Mouse (Mus musculus) forebrain, embryonic 11.5 days (tissue): ENCODE measurements at regions not wholly inside any gene's neighbourhood (a gene's known extent, or its start where the extent isn't known, plus 50 kb on each side); places are given as distances from the start of the nearest gene placed in this dataset.

Experiments
- ATAC-seq: fragments of 200-750 bp; cut with Nextera tagmentation; replicated peaks from 2 replicates; pipeline ENCODE4 v1.8.0; 2017; ENCODE audit warnings: moderate TSS enrichment; ENCODE audit not compliant: low FRiP score
- DNase-seq: peaks from one replicate; pipeline ENCODE4 v3.0.0-alpha.2; 2017; ENCODE audit warnings: low spot score
- H3K27ac ChIP-seq: fragments of 300-500 bp; sonication (generic); 2 replicates; pipeline ENCODE4 v1.5.1; 2014; ENCODE audit warnings: low read depth, low read length
- H3K27me3 ChIP-seq: fragments of 300-500 bp; sonication (generic); 2 replicates; pipeline ENCODE4 v1.6.1; 2014; ENCODE audit warnings: mild to moderate bottlenecking, low read length, mixed read lengths; ENCODE audit not compliant: control insufficient read depth, insufficient read depth
- H3K36me3 ChIP-seq: fragments of 300-500 bp; sonication (generic); 2 replicates; pipeline ENCODE4 v1.6.1; 2014; ENCODE audit warnings: mild to moderate bottlenecking, low read length, moderate library complexity, mixed read lengths; ENCODE audit not compliant: control insufficient read depth, insufficient read depth
- H3K4me1 ChIP-seq: fragments of 300-500 bp; sonication (generic); replicated peaks from 2 replicates; pipeline ENCODE4 v1.6.1; 2014; ENCODE audit warnings: low read length, mixed read lengths; ENCODE audit not compliant: control insufficient read depth, insufficient read depth
- H3K4me2 ChIP-seq: fragments of 300-500 bp; sonication (generic); 2 replicates; pipeline ENCODE4 v1.6.1; 2014; ENCODE audit warnings: low read depth, mild to moderate bottlenecking, low read length, moderate library complexity, mixed read lengths; ENCODE audit not compliant: severe bottlenecking
- H3K4me3 ChIP-seq: fragments of 300-500 bp; sonication (generic); 2 replicates; pipeline ENCODE4 v1.5.1; 2014; ENCODE audit warnings: low read depth, low read length
- H3K9ac ChIP-seq: fragments of 300-500 bp; sonication (generic); 2 replicates; pipeline ENCODE4 v1.6.1; 2014; ENCODE audit warnings: low read length
- H3K9me3 ChIP-seq: fragments of 300-500 bp; sonication (generic); 2 replicates; pipeline ENCODE4 v1.6.1; 2016; ENCODE audit warnings: low read length, mixed read lengths; ENCODE audit not compliant: control insufficient read depth
- WGBS: fragments of 180-500 bp; shearing (Covaris S2); extraction: QIAGEN DNeasy Blood & Tissue Kit; methylation state at CpG from one replicate; pipeline ENCODE4 v1.1.7; 2014; 5-methylcytosine and 5-hydroxymethylcytosine counted together

DNA sequence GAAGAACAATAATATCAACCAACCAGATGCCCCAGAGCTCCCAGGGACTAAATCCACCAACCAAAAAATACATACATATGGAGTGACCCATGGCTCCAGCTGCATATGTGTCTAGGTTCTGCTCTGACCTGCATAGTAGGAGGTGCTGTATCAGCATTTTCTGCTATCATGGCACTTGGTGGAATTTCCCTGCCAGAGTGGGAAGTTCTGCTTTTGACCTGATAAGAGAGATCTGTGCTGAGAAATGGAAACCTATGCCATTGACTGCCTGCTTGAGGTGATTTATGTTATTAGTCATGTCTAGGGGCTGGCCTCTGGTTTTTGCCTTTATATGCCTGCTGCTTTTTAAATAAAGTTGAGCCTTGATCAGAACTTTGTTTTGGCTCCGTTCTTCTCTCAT is 893.4 kb upstream of the Mdga2 start:
- Histone ChIP-seq H3K36me3 (no peaks in the 10 kb centered on the region), H3K27ac (no peak overlapping the region), H3K4me3 (no peak overlapping the region), H3K9ac (no peak overlapping the region), H3K4me1 (no peaks in the 10 kb centered on the region), H3K9me3 (no peaks in the 10 kb centered on the region), H3K27me3 (no peaks in the 10 kb centered on the region), H3K4me2 (no peak overlapping the region)
- no peak for DNase-seq
- 71% methylated on average over 1 of the region's 1 CpGs for WGBS
- no peak for ATAC-seq
